Mouse (Mus musculus) liver, embryonic 15.5 days (tissue): ENCODE measurements around the gene Ifit3b. TPM values are rescaled to one million over a fixed set of nuclear protein-coding genes. Genes with fewer than 3 reads are reported as not detected.
"Not testable (repeated sequence)": the region's sequence is repeated elsewhere in the genome, so short reads cannot be mapped to it uniquely, and the experiment has no call there.

Experiments used
- ATAC-seq: fragments of 200-750 bp; cut with Nextera tagmentation; 2 replicates; pipeline ENCODE4 v1.8.0; 2017; ENCODE audit warnings: moderate number of reproducible peaks, mild to moderate bottlenecking, moderate library complexity; ENCODE audit not compliant: insufficient read depth
- H3K27ac ChIP-seq: fragments of 300-500 bp; sonication (generic); replicated peaks from 2 replicates; pipeline ENCODE4 v1.5.1; 2015; ENCODE audit warnings: mild to moderate bottlenecking, inconsistent platforms
- H3K27me3 ChIP-seq: fragments of 300-500 bp; sonication (generic); 2 replicates; pipeline ENCODE4 v1.6.1; 2015; ENCODE audit warnings: mild to moderate bottlenecking, inconsistent platforms
- H3K36me3 ChIP-seq: fragments of 300-500 bp; sonication (generic); replicated peaks from 2 replicates; pipeline ENCODE4 v1.6.1; 2015; ENCODE audit warnings: moderate library complexity, mild to moderate bottlenecking, inconsistent platforms
- H3K4me1 ChIP-seq: fragments of 300-500 bp; sonication (generic); replicated peaks from 2 replicates; pipeline ENCODE4 v1.6.1; 2015; ENCODE audit warnings: inconsistent platforms
- H3K4me2 ChIP-seq: fragments of 300-500 bp; sonication (generic); 2 replicates; pipeline ENCODE4 v1.6.1; 2015; ENCODE audit warnings: moderate library complexity, mild to moderate bottlenecking, inconsistent platforms
- H3K4me3 ChIP-seq: fragments of 300-500 bp; sonication (generic); replicated peaks from 2 replicates; pipeline ENCODE4 v1.5.1; 2015; ENCODE audit warnings: mild to moderate bottlenecking, inconsistent platforms
- H3K9ac ChIP-seq: fragments of 300-500 bp; sonication (generic); 2 replicates; pipeline ENCODE4 v1.6.1; 2015; ENCODE audit warnings: moderate library complexity, mild to moderate bottlenecking, inconsistent platforms
- H3K9me3 ChIP-seq: fragments of 300-500 bp; sonication (generic); replicated peaks from 2 replicates; pipeline ENCODE4 v1.6.1; 2016; ENCODE audit warnings: inconsistent platforms
- WGBS: fragments of 180-500 bp; shearing (Covaris S2); methylation state at CpG from one replicate; pipeline ENCODE4 v1.1.7; 2015; ENCODE audit warnings: mixed read lengths; ENCODE audit not compliant: insufficient replicate concordance; 5-methylcytosine and 5-hydroxymethylcytosine counted together
- polyA plus RNA-seq: library from polyadenylated mRNA; unstranded; fragments of >200 nt; fragmentation: Nextera tagmentation; extraction: Ambion mirVana; gene quantifications from 2 replicates; pipeline ENCODE4 v1.2.1, GENCODE M21; 2015

The Ifit3b gene
- polyA plus RNA-seq, 1 experiment from 2014 or later = 0.61 TPM

DNA sequence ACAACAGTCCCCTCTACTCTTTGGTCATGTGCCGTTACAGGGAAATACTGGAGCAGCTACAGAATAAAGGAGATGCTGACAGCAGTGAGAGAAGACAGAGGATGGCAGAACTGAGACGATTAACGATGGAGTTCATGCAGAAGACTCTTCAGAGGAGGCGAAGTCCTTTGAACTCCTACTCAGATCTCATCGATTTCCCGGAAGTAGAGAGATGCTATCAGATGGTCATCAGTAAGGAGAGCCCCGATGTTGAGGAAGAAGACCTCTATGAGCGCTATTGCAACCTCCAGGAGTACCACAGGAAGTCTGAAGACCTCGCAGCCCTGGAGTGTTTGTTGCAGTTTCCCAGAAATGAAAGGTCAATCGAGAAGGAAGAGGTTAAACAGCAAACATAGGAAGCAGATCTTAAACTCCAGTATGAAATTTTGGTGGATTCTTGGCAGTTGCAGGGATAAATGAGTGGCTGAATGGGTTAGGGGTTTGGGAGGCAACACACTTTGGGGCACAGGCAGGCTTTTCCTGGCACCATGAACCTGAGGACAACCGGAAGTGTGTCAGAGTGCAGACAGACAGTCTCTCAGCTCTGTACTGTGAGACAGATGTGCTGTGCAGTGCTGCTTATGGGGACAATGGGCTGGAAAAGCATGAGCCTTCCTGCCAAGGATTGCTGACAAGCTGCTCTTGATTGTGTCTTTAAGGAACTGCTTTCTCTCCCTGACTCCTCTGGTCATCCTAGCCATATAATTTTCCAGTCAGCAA, 4.7 kb downstream of the Ifit3b start:
- H3K4me1 ChIP-seq, H3K27ac ChIP-seq, H3K4me2 ChIP-seq, H3K9me3 ChIP-seq, H3K27me3 ChIP-seq, H3K4me3 ChIP-seq, H3K9ac ChIP-seq, H3K36me3 ChIP-seq, ATAC-seq: not testable (repeated sequence)
- whole genome bisulfite sequencing = 53% methylated on average over 5 of the region's 11 CpGs

DNA sequence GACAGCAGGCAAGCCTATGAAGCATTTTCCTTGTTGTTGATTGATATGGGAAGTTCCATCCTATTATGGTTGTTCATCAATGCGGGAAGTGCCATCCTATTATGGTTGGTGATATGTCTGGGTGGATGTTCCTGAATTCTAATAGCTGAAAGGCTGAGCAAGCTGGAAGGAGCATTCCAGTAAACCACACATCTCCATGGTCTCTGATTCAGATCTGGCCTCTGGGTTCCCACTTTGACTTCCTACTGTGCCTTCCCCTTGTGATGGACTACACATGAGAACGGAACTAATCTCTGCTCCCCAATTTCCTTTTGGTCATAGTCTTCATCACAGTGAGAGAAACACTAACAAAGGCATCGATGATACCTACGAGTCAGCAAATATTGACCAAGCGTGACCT, 13.1 kb downstream of the Ifit3b start:
- Histone ChIP-seq H3K36me3 (no peaks in the 10 kb centered on the region), H3K9me3 (no peaks in the 10 kb centered on the region), H3K27ac (no peak overlapping the region), H3K27me3 (no peaks in the 10 kb centered on the region), H3K4me1 (no peaks in the 10 kb centered on the region), H3K9ac (no peak overlapping the region), H3K4me3 (no peak overlapping the region), H3K4me2 (no peak overlapping the region)
- 69% methylated on average over 5 of the region's 5 CpGs for WGBS
- no peak for ATAC-seq

DNA sequence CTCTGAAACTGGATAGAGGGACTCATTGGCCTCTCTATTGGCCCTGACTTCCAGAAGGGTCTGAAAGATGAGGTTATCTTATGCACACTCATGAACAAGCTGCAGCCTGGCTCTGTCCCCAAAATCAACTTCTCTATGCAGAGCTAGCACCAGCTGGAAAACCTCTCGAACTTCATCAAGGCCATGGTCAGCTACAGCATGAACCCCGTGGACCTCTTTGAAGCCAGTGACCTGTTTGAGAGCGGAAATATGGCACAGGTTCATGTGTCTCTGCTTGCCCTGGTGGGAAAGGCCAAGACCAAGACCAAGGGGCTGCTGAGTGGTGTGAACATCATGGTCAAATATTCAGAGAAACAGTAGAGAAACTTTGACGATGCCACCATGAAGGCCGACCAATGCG, 16.0 kb downstream of the Ifit3b start:
- Histone ChIP-seq H3K9ac (no peak overlapping the region), H3K27ac (no peak overlapping the region), H3K4me2 (no peak overlapping the region), H3K27me3 (no peaks in the 10 kb centered on the region), H3K4me3 (no peak overlapping the region), H3K4me1 (no peaks in the 10 kb centered on the region), H3K36me3 (no peaks in the 10 kb centered on the region), H3K9me3 (no peaks in the 10 kb centered on the region)
- no peak for ATAC-seq
- 78% methylated on average over 6 of the region's 6 CpGs for WGBS

DNA sequence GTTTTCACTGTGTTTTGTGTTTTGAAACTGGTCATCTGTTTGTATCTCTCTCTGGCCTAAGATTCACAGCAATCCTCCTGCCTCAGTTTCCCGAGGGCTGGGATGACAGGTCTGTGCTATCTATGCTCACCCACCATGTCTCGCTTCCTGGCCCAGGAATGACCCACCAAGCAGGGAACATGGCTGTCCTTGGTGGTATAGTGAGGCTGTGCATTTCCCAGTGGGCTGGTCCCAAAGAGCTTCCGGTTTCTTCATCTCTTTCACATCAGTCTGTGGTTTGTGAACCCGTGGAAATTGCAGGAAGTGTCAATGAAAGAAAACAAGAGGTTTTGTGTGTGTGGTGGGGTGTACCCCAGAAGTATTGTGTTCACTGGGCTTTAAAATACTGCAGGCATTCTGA, 16.9 kb downstream of the Ifit3b start:
- WGBS = 38% methylated on average over 4 of the region's 4 CpGs
- H3K9ac ChIP-seq = no peak overlapping the region

DNA sequence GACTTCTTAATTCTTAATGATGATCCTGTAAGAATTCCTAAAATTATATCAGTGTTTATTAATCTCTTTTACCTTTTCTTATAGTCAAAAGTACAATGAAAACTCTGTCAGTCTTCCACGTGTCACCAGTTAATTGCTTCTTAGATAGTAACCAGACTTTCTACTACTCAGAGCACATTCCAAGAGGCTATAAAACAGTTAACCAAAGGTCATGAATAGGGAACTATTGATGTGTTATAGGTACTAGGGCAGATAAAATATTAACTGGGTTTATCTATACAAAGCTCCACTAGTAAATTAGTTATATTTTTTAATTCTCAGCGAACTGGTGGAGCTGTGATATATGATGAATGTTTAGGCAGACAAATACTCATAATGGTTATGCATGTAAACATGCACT, 19.7 kb downstream of the Ifit3b start:
- Histone ChIP-seq H3K4me2 (no peak overlapping the region), H3K27ac (no peak overlapping the region), H3K4me3 (no peak overlapping the region), H3K9me3 (no peaks in the 10 kb centered on the region), H3K9ac (no peak overlapping the region), H3K27me3 (no peaks in the 10 kb centered on the region), H3K4me1 (0 out of 2 replicates have a peak, but pooled peaks cover 4% of the 10 kb centered on the region), H3K36me3 (no peaks in the 10 kb centered on the region)
- no peak for ATAC-seq
- WGBS = 51% methylated on average over 2 of the region's 2 CpGs

More for the DNA sequence above, 16.9 kb downstream of the Ifit3b start:
- Histone ChIP-seq H3K36me3 (no peaks in the 10 kb centered on the region), H3K4me2 (no peak overlapping the region), H3K27ac (no peak overlapping the region), H3K4me1 (no peaks in the 10 kb centered on the region), H3K27me3 (no peaks in the 10 kb centered on the region), H3K4me3 (no peak overlapping the region), H3K9me3 (no peaks in the 10 kb centered on the region)
- no peak for ATAC-seq

DNA sequence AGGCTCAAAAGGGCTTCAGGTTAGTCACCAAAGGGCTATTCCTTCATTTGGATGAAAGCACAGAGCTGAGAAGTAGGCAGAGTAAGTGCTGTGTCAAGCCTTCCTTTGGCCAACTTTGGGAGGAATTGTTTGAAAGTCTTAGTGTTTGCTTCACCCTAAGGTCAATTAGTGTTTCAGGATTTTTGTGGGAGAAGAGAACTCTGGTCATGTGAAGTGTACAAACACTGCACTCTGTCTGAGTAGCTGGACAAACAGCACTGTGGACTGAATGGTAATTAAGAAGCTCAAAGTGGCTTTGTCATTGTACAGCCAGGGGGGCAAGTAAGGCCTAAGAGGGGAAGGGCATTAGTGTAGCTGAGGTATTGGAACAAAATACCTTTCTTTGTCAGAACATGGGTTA, 23.7 kb downstream of the Ifit3b start:
- Histone ChIP-seq H3K27ac (no peak overlapping the region), H3K4me2 (no peak overlapping the region), H3K27me3 (no peaks in the 10 kb centered on the region), H3K9me3 (no peaks in the 10 kb centered on the region), H3K4me3 (no peak overlapping the region), H3K4me1 (0 out of 2 replicates have a peak, but pooled peaks cover 4% of the 10 kb centered on the region), H3K36me3 (no peaks in the 10 kb centered on the region), H3K9ac (no peak overlapping the region)
- no peak for ATAC-seq

DNA sequence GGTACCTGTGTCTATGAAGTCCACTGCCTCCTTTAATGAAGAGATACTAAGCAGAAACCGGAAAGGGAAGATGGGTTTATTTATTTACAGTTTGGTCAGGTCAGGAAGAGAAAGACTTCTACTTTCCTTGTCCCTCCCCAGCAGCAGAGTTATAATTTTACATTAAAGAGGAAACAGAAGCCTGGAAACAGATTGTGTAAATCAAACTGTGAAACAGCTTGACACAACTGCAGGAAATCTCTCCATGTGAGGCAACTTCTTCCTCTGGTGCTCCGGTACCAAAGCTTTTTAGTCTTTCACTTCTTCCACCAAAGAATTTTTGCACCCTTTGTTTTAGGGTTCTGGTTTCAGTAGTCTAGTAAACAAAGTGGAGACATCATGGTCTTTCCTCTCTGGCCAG, 25.7 kb downstream of the Ifit3b start:
- WGBS = 28% methylated on average over 2 of the region's 2 CpGs
- ATAC-seq = no peak

DNA sequence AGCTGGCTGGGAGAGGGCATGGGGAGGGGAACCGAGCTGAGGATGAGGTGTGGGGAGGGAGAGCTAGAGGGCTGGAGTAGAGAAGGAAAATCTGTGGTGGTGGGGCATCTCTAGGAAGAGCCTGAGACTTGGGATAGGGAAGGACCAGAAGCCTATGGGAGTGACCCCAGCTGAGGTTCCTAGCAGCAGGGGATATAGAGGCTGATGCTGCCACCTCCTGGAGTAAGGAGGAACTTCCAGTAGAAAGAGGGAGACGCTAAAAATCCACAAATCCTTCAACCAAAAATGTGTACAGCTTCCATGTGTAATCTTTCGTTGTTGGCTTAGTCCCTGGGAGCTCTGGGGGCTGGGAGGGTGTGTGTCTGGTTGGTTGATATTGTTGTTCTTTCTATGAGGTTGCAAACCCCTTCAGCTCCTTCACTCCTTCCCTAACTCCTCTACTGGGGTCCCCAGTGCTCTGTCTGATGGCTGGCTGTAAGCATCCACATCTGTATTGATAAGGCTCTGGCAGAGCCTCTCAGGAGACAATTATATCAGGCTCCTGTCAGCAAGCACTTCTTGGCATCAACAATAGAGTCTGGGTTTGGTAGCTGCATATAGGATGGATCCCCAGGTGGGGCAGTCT, 29.3 kb downstream of the Ifit3b start:
- H3K4me1 ChIP-seq = peaks cover 11% of the 10 kb centered on the region; the same call in 1 of the 2 replicates
- no peak overlapping the region for H3K4me3 ChIP-seq
- WGBS = 9% methylated on average over 3 of the region's 3 CpGs
- H3K27me3 ChIP-seq = 0 out of 2 replicates have a peak, but pooled peaks cover 11% of the 10 kb centered on the region
- no peaks in the 10 kb centered on the region for H3K36me3 ChIP-seq
- no peak overlapping the region for H3K9ac ChIP-seq
- no peak for ATAC-seq
- no peak overlapping the region for H3K4me2 ChIP-seq
- H3K27ac ChIP-seq = no peak overlapping the region
- H3K9me3 ChIP-seq = no peaks in the 10 kb centered on the region

More for the DNA sequence above, 25.7 kb downstream of the Ifit3b start:
- Histone ChIP-seq H3K4me3 (no peak overlapping the region), H3K9ac (no peak overlapping the region), H3K27ac (peak overlapping the region; percentile 14; the same call in 1 of the 2 replicates), H3K4me1 (peaks cover 4% of the 10 kb centered on the region; the same call in 1 of the 2 replicates), H3K9me3 (no peaks in the 10 kb centered on the region), H3K27me3 (0 out of 2 replicates have a peak, but pooled peaks cover 6% of the 10 kb centered on the region), H3K4me2 (no peak overlapping the region), H3K36me3 (no peaks in the 10 kb centered on the region)

DNA sequence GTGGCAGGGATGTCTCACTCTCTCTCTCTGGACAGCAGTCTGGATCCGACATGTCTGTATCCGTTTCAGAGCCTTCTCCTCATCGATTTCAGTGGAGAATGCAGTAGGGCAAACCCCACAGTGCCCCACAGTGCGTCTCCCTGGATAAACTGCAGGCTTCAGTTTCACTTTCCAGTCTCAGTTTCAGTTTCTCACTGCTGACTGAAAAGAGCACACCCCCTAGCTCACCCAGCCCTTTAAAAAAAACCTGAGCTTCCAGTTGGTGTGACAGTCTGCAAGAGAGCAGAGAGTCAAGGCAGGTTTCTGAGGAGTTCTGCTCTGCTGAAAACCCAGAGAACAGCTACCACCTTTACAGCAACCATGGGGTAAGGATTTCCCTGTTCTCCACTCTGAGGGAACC, 32.9 kb downstream of the Ifit3b start, which contains the start of the genes Ifit1bl2 and Ifit1:
Ifit1bl2 (minus strand) TSS at position 121 of the 400 bp plus-strand sequence.
Ifit1 (plus strand) TSS at position 249 of the 400 bp plus-strand sequence.
- Histone ChIP-seq H3K9ac (peak within 1 kb of the TSS; percentile 35; the same call in 1 of the 2 replicates), H3K4me2 (peak within 1 kb of the TSS; percentile 46), H3K36me3 (no peaks in the 10 kb centered on the region), H3K9me3 (no peaks in the 10 kb centered on the region), H3K4me3 (peak within 1 kb of the TSS; percentile 26; the same call in 1 of the 2 replicates), H3K27me3 (peaks cover 15% of the 10 kb centered on the region; the same call in 1 of the 2 replicates), H3K4me1 (peaks cover 17% of the 10 kb centered on the region), H3K27ac (no peak within 1 kb of the TSS)
- 31% methylated on average over 4 of the region's 4 CpGs for WGBS
- peak; percentile 10; the same call in 1 of the 2 replicates for ATAC-seq

DNA sequence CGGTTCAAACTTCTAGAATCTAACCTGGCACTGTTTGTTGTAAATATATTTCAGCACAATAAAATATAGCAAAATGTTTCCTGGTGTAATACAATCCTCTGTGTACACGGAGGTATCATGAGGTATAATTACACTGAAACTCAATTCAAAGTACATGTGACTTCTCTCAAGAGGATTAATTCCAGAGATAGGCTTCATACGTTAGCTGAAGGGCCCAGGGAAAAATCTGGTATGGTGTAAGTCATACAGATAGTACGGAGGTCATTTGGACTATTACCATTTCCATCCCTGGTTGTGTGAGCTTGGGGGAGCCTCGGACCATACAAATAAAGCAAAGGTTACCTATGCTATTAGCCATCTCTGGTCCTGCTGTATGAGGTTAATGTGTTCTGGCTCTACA, 34.8 kb downstream of the Ifit3b start:
- Histone ChIP-seq H3K4me3 (no peak overlapping the region), H3K4me2 (no peak overlapping the region), H3K27me3 (peaks cover 15% of the 10 kb centered on the region; the same call in 1 of the 2 replicates), H3K27ac (no peak overlapping the region), H3K4me1 (peaks cover 17% of the 10 kb centered on the region), H3K36me3 (no peaks in the 10 kb centered on the region), H3K9ac (no peak overlapping the region), H3K9me3 (no peaks in the 10 kb centered on the region)
- no peak for ATAC-seq
- WGBS = 58% methylated on average over 5 of the region's 5 CpGs

DNA sequence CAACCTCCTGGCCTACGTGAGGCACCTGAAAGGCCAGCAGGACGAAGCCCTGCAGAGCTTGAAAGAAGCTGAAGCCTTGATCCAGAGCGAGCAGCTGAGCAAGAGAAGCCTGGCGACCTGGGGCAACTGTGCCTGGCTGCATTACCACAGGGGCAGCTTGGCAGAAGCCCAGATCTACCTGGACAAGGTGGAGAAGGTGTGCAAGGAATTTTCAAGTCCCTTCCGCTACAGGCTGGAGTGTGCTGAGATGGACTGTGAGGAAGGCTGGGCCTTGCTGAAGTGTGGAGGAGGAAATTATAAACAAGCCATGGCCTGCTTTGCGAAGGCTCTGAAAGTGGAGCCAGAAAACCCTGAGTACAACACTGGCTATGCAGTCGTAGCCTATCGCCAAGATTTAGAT, 39.9 kb downstream of the Ifit3b start:
- H3K36me3 ChIP-seq, H3K4me3 ChIP-seq, H3K9ac ChIP-seq, H3K4me1 ChIP-seq, H3K27me3 ChIP-seq, H3K4me2 ChIP-seq, H3K9me3 ChIP-seq, ATAC-seq, H3K27ac ChIP-seq: not testable (repeated sequence)
- WGBS = 71% methylated on average over 8 of the region's 8 CpGs
